Mouse (Mus musculus) WW6 (cell line): ENCODE measurements around the gene Nf1.

Experiments
- DNase-seq: peaks from one replicate; pipeline ENCODE4 v3.0.0-alpha.2; 2013; ENCODE audit warnings: low read depth, low spot score

Gene Nf1

GRCm38 (mm10) chr11:79460756-79461450 lies 121.4 kb downstream of the Nf1 start:
- DNase-seq = no peak

- DNase-seq = no peak
These were observed 128.6 kb downstream of the Nf1 start for GRCm38 (mm10) chr11:79468097-79468496.

GRCm38 (mm10) chr11:79483392-79483791 lies 143.9 kb downstream of the Nf1 start:
- no peak for DNase-seq

- DNase-seq = no peak
These were observed 144.5 kb downstream of the Nf1 start for GRCm38 (mm10) chr11:79483876-79484528.

- no peak for DNase-seq
These were observed 145.2 kb downstream of the Nf1 start for GRCm38 (mm10) chr11:79484721-79485120.

GRCm38 (mm10) chr11:79494976-79495800 lies 155.7 kb downstream of the Nf1 start:
- DNase-seq = no peak

GRCm38 (mm10) chr11:79502917-79503316 lies 163.4 kb downstream of the Nf1 start:
- DNase-seq = no peak

- DNase-seq = no peak
These were observed 164.4 kb downstream of the Nf1 start, which contains the start of gene Omg for GRCm38 (mm10) chr11:79503845-79504244. Gene Omg (minus strand): TSS chr11:79504084.

- no peak for DNase-seq
These were observed 165.0 kb downstream of the Nf1 start for GRCm38 (mm10) chr11:79504506-79504905.

GRCm38 (mm10) chr11:79511970-79512369 lies 172.5 kb downstream of the Nf1 start:
- DNase-seq = no peak

GRCm38 (mm10) chr11:79515331-79515730 lies 175.8 kb downstream of the Nf1 start:
- DNase-seq = no peak

GRCm38 (mm10) chr11:79515798-79516197 lies 176.3 kb downstream of the Nf1 start:
- no peak for DNase-seq

- no peak for DNase-seq
These were observed 179.8 kb downstream of the Nf1 start for GRCm38 (mm10) chr11:79519299-79519698.

- no peak for DNase-seq
These were observed 180.4 kb downstream of the Nf1 start for GRCm38 (mm10) chr11:79519878-79520291.

- DNase-seq = no peak
These were observed 181.3 kb downstream of the Nf1 start for GRCm38 (mm10) chr11:79520772-79521171.

- DNase-seq = no peak
These were observed 182.4 kb downstream of the Nf1 start for GRCm38 (mm10) chr11:79521930-79522329.

GRCm38 (mm10) chr11:79522944-79523343 lies 183.5 kb downstream of the Nf1 start:
- DNase-seq = no peak

- no peak for DNase-seq
These were observed 184.2 kb downstream of the Nf1 start, which contains the start of gene Evi2b for GRCm38 (mm10) chr11:79523560-79524309. Gene Evi2b (minus strand): TSS chr11:79523762.

GRCm38 (mm10) chr11:79524310-79524575 lies 184.8 kb downstream of the Nf1 start:
- DNase-seq = no peak

- DNase-seq = no peak
These were observed 187.1 kb downstream of the Nf1 start for GRCm38 (mm10) chr11:79526549-79526948.

GRCm38 (mm10) chr11:79527015-79527738 lies 187.7 kb downstream of the Nf1 start:
- no peak for DNase-seq
